Mouse (Mus musculus) intestine, embryonic 15.5 days (tissue): ENCODE data around the gene Sphk1. TPM values are rescaled to one million over a fixed set of nuclear protein-coding genes. Genes with fewer than 3 reads are reported as not detected.

Experiments
- ATAC-seq: fragments of 200-750 bp; cut with Nextera tagmentation; 2 replicates; pipeline ENCODE4 v1.8.0; 2017; ENCODE audit warnings: moderate TSS enrichment, moderate library complexity
- H3K27ac ChIP-seq: fragments of 300-500 bp; sonication (generic); 2 replicates; pipeline ENCODE4 v1.5.1; 2015; ENCODE audit warnings: mild to moderate bottlenecking, inconsistent platforms
- H3K27me3 ChIP-seq: fragments of 300-500 bp; sonication (generic); replicated peaks from 2 replicates; pipeline ENCODE4 v1.6.1; 2015; ENCODE audit warnings: inconsistent platforms
- H3K36me3 ChIP-seq: fragments of 300-500 bp; sonication (generic); 2 replicates; pipeline ENCODE4 v1.6.1; 2015; ENCODE audit warnings: inconsistent platforms
- H3K4me1 ChIP-seq: fragments of 300-500 bp; sonication (generic); replicated peaks from 2 replicates; pipeline ENCODE4 v1.6.1; 2015; ENCODE audit warnings: inconsistent platforms
- H3K4me2 ChIP-seq: fragments of 300-500 bp; sonication (generic); replicated peaks from 2 replicates; pipeline ENCODE4 v1.6.1; 2015; ENCODE audit warnings: mild to moderate bottlenecking, inconsistent platforms
- H3K4me3 ChIP-seq: fragments of 300-500 bp; sonication (generic); replicated peaks from 2 replicates; pipeline ENCODE4 v1.5.1; 2015; ENCODE audit warnings: inconsistent platforms
- H3K9ac ChIP-seq: fragments of 300-500 bp; sonication (generic); 2 replicates; pipeline ENCODE4 v1.6.1; 2015; ENCODE audit warnings: inconsistent platforms
- H3K9me3 ChIP-seq: fragments of 300-500 bp; sonication (generic); 2 replicates; pipeline ENCODE4 v1.6.1; 2016; ENCODE audit warnings: inconsistent platforms
- WGBS: fragments of 180-500 bp; shearing (Covaris S2); methylation state at CpG from one replicate; pipeline ENCODE4 v1.1.7; 2015; 5-methylcytosine and 5-hydroxymethylcytosine counted together
- polyA plus RNA-seq: library from polyadenylated mRNA; unstranded; fragments of >200 nt; fragmentation: Nextera tagmentation; extraction: Ambion mirVana; gene quantifications from 2 replicates; pipeline ENCODE4 v1.2.1, GENCODE M21; 2015

Sphk1 gene
- polyA plus RNA-seq, 1 experiment from 2014 or later, result 5.4 TPM

DNA sequence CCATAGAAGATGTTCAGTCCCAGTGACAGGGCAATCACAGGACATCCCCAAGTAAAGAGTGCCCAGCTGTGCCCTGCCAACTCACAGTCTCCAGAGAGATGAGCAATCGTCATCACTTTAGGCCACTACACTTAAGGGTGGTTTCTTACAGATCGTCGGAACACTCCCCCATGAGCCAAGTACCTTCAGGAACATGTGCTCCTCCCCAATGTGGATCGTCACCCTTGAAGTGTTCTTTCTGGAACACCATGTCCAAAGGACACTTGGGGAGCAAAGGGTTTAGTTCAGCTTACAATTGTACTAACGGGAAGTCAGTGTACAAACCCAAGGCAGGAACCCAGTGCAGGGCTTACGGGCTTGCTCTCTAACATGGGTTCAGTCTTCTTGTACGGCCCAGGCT lies 18.6 kb upstream of the Sphk1 start:
- Histone ChIP-seq H3K27ac (no peak overlapping the region), H3K9me3 (no peaks in the 10 kb centered on the region), H3K36me3 (no peaks in the 10 kb centered on the region), H3K4me3 (no peak overlapping the region), H3K27me3 (no peaks in the 10 kb centered on the region), H3K4me1 (0 out of 2 replicates have a peak, but pooled peaks cover 3% of the 10 kb centered on the region), H3K4me2 (no peak overlapping the region), H3K9ac (no peak overlapping the region)
- 92% methylated on average over 7 of the region's 7 CpGs for WGBS
- ATAC-seq, result no peak

DNA sequence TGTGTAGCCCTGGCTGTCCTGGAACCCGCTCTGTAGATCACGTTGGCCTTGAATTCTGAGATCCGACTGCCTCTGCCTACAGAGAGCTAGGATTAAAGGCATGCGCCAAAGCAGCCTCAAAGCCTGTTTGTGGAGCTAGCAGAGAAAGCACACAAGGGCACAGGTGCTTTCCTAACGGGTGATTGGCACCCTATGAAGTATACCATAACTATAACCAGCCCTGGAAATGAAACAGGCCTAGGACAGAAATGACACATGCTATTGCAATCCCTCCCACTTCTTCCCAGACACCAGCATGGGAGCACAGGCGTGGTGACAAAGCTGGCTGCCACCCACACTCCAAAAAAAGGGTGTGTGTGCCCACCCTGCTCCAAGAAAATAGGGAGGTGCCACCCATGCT lies 17.7 kb upstream of the Sphk1 start:
- ATAC-seq, result no peak
- H3K27ac ChIP-seq, result no peak overlapping the region
- 79% methylated on average over 6 of the region's 6 CpGs for WGBS

DNA sequence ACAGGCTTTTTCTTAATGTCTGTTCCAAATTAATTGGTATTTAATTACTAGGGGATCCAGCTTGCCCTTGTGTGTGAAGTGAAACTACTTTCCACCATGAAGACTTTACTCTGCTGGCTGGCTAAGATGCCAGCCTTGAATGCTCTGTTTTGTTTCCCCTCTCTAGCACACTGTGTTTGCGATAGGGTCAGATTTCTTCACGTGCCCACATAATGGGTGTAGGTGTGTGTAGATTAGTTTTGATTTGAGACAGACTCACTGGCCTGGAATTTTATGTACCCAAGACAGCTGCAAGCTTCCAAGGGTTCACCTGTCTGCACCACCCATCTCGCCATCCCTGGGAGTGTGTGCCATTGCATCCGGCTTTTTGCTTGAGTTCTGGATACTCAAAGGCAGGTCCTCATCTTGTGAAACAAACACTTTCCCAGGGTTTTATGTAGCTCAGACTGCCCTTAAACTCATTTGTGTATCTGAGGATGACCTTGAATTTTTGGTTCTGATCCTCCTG lies 17.1 kb upstream of the Sphk1 start:
- Histone ChIP-seq H3K27me3 (no peaks in the 10 kb centered on the region), H3K9ac (no peak overlapping the region), H3K36me3 (no peaks in the 10 kb centered on the region), H3K4me1 (peaks cover 12% of the 10 kb centered on the region), H3K4me3 (no peak overlapping the region), H3K27ac (no peak overlapping the region), H3K4me2 (no peak overlapping the region), H3K9me3 (no peaks in the 10 kb centered on the region)
- no peak for ATAC-seq
- 71% methylated on average over 4 of the region's 4 CpGs for WGBS

More for the DNA sequence above, 17.7 kb upstream of the Sphk1 start:
- Histone ChIP-seq H3K4me2 (no peak overlapping the region), H3K36me3 (no peaks in the 10 kb centered on the region), H3K9me3 (no peaks in the 10 kb centered on the region), H3K27me3 (no peaks in the 10 kb centered on the region), H3K9ac (no peak overlapping the region), H3K4me3 (no peak overlapping the region), H3K4me1 (0 out of 2 replicates have a peak, but pooled peaks cover 6% of the 10 kb centered on the region)

DNA sequence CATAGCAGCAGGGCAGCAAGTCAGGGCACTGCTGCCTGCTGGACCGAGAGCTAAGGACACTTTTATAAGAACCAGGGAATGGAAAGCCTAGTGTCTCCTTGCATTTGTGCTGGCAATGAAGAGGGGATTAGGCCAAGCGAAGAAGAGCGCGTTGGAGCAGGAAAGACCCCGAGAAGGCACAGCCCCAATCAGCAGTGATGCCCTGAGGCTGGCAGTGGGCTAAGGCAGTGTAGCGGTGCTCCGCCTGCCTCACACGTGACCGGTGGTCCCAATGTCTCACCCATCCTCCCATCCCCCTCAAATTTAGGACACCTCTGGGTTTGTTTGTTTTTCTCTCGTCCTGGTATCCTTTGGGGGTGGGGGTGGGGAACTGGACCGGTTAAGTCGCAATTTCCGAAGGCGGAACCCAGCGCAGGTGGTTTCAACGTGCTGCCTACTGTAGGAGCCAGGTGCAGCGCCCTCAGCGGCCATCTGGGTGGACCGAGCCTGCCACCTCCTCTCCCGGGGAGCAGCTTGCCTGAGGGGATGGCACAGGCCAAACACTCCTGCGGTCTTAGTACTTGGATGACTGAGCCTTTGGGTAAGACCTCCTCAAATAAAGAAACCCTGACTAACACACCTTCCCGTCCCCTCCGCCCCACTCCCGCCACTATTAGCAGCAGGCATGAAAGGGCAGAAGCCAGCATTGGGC lies 15.2 kb upstream of the Sphk1 start:
- Histone ChIP-seq H3K9me3 (no peaks in the 10 kb centered on the region), H3K9ac (no peak overlapping the region), H3K27ac (no peak overlapping the region), H3K36me3 (no peaks in the 10 kb centered on the region), H3K4me2 (peak overlapping the region; percentile 19; the same call in 1 of the 2 replicates), H3K4me3 (no peak overlapping the region), H3K4me1 (peaks cover 12% of the 10 kb centered on the region), H3K27me3 (no peaks in the 10 kb centered on the region)
- 23% methylated on average over 24 of the region's 24 CpGs for WGBS
- ATAC-seq, result no peak

DNA sequence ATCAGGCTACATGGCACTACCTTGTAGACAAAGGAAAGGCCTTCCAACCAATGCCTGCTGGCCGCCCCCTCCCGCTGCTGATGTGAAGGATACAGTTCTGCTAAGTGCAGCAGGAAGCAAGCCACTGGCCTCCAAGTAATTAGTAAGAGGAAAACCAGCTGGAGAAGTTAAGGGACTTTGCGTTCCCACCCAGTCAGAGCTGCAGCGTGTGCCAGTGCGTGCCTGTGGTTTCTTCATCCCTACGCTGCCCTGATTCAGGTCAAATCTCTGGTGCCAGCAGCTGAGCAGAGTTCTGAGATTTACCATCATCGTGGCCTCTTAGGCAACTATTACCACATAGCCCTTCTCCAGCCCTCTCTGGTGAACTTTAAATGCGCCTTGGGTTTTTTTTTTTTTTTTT lies 12.2 kb upstream of the Sphk1 start:
- H3K9ac ChIP-seq, result no peak overlapping the region
- no peak overlapping the region for H3K4me3 ChIP-seq
- peak; percentile 34; the same call in 1 of the 2 replicates for ATAC-seq
- H3K9me3 ChIP-seq, result no peaks in the 10 kb centered on the region
- H3K36me3 ChIP-seq, result no peaks in the 10 kb centered on the region
- WGBS, result 36% methylated on average over 8 of the region's 8 CpGs
- H3K4me2 ChIP-seq, result no peak overlapping the region
- H3K27ac ChIP-seq, result peak overlapping the region; percentile 60; the same call in 1 of the 2 replicates
- H3K27me3 ChIP-seq, result no peaks in the 10 kb centered on the region
- peaks cover 18% of the 10 kb centered on the region for H3K4me1 ChIP-seq

DNA sequence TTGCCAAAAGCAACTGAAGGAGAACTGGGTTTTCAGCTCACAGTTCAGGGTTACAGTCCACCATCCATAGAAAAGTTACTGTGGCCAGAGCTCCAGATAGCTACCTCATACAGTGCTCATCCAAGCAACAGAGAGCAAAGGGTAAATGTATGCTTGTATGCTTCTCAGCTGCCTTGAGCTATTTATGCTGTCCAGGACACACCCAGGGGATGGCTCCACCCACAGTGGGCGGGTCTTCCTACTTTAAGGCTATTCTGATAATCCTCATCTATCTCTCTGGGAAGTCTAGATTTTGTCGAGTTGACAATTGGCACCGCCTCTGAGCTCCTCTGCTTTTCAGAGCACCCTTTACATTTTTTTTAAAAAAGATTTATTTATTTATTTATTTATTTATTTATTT lies 9.6 kb upstream of the Sphk1 start:
- Histone ChIP-seq H3K27me3 (no peaks in the 10 kb centered on the region), H3K9ac (no peak overlapping the region), H3K36me3 (no peaks in the 10 kb centered on the region), H3K4me3 (no peak overlapping the region), H3K27ac (no peak overlapping the region), H3K4me2 (no peak overlapping the region), H3K9me3 (no peaks in the 10 kb centered on the region), H3K4me1 (peaks cover 22% of the 10 kb centered on the region)
- 61% methylated on average over 3 of the region's 3 CpGs for WGBS
- no peak for ATAC-seq

DNA sequence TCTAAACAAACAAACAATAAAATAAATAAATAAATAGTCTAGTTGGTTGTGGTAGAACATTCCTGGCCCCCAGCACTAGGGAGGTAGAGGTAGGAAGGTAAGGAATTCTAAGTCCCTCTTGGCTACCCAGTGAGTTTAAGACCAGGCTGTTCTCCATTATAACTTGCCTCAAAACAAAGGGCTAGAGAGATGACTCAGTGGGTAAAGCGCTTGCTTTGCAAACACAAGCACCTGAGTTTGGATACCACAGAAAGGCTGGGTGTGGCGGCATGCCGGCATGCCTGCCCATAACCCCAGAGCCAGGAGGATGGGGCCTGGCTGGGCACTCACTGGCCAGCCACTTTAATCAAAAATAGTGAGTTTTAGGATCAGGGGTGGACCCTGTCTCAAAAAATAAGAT lies 8.7 kb upstream of the Sphk1 start:
- no peaks in the 10 kb centered on the region for H3K36me3 ChIP-seq
- H3K4me3 ChIP-seq, result no peak overlapping the region
- H3K9ac ChIP-seq, result no peak overlapping the region
- H3K4me2 ChIP-seq, result no peak overlapping the region
- peaks cover 22% of the 10 kb centered on the region for H3K4me1 ChIP-seq
- ATAC-seq, result no peak
- 68% methylated on average over 3 of the region's 3 CpGs for WGBS
- no peaks in the 10 kb centered on the region for H3K27me3 ChIP-seq
- H3K27ac ChIP-seq, result no peak overlapping the region
- no peaks in the 10 kb centered on the region for H3K9me3 ChIP-seq

DNA sequence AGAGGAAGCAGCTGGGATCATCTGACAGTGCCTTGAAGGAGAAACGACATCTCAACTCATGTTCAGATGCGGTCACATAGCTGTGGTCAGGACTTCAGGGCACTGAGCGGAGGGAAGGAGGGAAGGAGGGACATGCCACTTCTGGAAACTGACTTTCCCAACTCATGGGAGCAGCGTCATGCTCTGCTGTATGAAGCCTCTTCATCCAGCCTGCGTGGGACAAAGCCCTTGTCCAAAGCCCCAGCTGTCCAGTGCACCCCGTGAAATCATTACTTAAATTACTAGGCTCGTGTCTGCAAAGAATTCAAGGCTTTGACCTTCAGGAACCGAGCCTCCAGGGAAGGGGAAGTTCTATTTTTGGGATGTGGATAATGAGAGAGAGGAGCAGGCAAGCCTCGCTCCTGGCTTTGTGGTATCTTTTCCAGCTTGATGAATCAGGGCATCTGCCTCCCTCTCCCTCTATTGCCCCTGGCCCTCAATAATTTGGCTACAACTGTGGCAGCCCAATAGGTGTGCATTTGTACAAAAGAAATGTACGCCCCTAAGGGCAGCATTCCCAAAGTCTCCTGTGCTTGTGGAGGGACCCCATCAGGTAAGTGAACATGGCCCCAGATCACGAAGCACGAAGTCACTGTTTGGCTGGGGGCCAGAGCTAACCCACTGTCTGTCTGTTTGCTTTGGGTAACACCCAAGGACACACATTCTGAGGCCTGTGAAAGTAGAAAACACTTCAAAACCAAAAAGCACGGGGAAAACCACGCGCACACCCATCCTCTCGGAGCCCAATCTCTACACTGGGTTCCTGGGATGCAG lies 7.6 kb upstream of the Sphk1 start:
- no peaks in the 10 kb centered on the region for H3K9me3 ChIP-seq
- peaks cover 18% of the 10 kb centered on the region for H3K4me1 ChIP-seq
- H3K36me3 ChIP-seq, result no peaks in the 10 kb centered on the region
- no peak overlapping the region for H3K4me3 ChIP-seq
- H3K27ac ChIP-seq, result peak overlapping the region; percentile 44
- 0 out of 2 replicates have a peak, but pooled peaks have one; percentile 9 for ATAC-seq
- H3K9ac ChIP-seq, result no peak overlapping the region; the same call in 1 of the 2 replicates
- WGBS, result 54% methylated on average over 16 of the region's 16 CpGs
- H3K27me3 ChIP-seq, result no peaks in the 10 kb centered on the region
- no peak overlapping the region for H3K4me2 ChIP-seq

DNA sequence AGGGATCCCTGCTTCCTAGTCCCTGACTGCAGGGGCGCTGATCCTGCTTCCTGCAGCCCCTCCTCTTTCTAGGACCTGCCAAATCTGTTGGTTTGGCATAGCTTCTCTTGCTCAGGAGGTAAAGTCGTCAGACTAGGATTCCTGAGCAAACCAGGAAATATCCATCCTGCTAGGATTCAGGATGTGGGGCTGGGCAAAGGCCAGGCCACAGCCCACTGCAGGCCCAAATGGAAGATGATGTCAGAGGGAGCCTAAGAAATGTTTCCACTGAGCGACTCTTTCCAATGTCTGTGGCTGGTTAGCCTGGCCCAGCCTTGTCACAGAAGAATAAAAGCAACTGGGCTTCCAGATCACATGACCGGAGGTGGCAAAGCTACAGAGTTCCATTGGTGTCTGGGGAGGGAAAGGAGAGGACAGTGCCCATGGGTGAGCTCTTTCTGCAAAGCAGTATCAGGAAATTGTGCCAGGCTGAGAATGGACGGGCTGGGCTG lies 7.0 kb upstream of the Sphk1 start:
- ATAC-seq, result peak; percentile 58; the same call in 1 of the 2 replicates
- 41% methylated on average over 5 of the region's 5 CpGs for WGBS
- H3K27ac ChIP-seq, result peak overlapping the region; percentile 44

DNA sequence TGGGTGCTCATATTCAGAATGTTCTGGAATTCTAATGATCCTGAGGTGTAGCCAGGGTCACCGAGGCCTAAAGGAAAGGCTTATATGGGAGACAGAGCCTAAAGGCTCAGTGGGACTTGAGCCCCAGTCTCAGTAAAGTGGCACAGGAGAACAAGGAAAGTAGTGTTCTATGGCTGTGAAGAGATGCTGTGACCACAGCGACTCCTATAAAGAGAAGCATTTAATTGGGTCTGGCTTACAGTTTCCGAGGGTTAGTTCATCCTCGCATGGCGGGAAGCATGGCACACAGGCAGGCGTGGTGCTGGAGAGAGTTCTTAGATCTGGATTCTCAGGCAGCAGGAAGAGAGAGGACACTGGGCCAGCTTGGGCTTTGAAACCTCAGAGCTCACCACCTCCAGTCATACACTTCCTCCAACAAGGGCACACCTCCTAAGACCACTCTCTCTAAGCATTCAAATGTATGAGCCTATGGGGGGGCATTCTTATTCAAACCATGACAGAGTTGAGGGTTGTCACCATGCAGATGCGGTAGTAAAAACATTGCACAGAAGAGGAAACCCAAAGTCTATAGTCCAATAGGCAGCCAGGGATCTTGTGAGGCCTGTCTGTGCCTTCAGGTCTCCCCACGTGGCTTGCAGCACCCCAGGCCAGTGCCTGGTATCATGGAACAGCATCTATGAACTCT lies 1.9 kb upstream of the Sphk1 start:
- Histone ChIP-seq H3K27me3 (peaks cover 31% of the 10 kb centered on the region), H3K36me3 (no peaks in the 10 kb centered on the region), H3K9ac (no peak overlapping the region), H3K4me2 (no peak overlapping the region), H3K4me3 (no peak overlapping the region), H3K9me3 (no peaks in the 10 kb centered on the region), H3K27ac (no peak overlapping the region), H3K4me1 (peaks cover 34% of the 10 kb centered on the region)
- 80% methylated on average over 8 of the region's 8 CpGs for WGBS
- no peak for ATAC-seq

More for the DNA sequence above, 7.0 kb upstream of the Sphk1 start:
- Histone ChIP-seq H3K4me3 (no peak overlapping the region), H3K9me3 (no peaks in the 10 kb centered on the region), H3K36me3 (no peaks in the 10 kb centered on the region), H3K9ac (no peak overlapping the region; the same call in 1 of the 2 replicates), H3K4me2 (no peak overlapping the region), H3K4me1 (peaks cover 12% of the 10 kb centered on the region), H3K27me3 (no peaks in the 10 kb centered on the region)

DNA sequence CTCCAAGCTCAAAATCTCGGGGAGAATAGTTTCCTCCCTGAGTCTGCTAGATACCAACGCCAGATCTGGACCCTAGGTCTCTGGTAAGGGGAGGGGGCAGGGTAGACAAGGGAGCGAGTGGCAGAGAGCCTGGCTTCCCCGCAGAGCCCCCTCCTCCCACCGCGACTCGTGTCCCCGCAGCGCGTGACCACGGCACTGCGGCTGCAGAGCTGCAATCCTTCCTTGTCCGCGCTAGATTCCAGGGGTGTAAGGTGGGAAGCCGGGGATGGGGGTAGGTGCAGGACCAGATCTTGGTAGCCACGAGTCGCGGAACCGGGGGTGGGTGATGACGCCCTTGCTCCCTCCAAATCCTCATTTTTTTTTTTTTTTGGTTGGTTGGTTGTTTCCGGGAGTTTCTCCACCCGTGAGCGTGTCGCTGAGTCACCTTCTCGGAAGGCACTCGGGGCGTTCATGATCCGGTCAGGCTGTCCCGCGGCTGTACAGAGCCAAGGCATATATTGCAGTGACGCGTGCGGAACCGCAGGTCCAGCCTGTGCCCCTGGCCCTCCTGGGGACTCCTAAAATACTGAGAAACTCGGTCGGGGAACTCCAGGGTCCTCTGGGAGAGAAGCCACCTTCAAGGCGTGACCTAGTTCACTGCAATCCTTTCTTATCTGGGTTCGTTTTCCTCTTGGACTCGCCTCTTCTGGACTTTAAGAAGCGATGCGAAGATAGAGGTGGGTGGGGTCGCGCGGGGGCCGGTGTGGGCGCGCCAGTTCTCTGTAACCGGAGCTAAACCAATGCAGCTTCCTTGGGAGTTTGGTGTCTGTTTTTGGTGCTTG lies 856 bp downstream of the Sphk1 start:
- no peak for ATAC-seq
- H3K4me3 ChIP-seq, result peak overlapping the region; percentile 51
- no peak overlapping the region for H3K27ac ChIP-seq
- peaks cover 35% of the 10 kb centered on the region for H3K27me3 ChIP-seq
- no peaks in the 10 kb centered on the region for H3K36me3 ChIP-seq
- H3K9ac ChIP-seq, result peak overlapping the region; percentile 49; the same call in 1 of the 2 replicates
- 2% methylated on average over 48 of the region's 48 CpGs for WGBS
- peaks cover 34% of the 10 kb centered on the region for H3K4me1 ChIP-seq
- peak overlapping the region; percentile 95 for H3K4me2 ChIP-seq
- no peaks in the 10 kb centered on the region for H3K9me3 ChIP-seq
